Mouse (Mus musculus) lung, adult 2 months (tissue): Measurements from ENCODE around the gene Nutf2. TPM values are rescaled to one million over a fixed set of nuclear protein-coding genes. Genes with fewer than 3 reads are reported as not detected.
A peak's percentile ranks its signal among the peaks of the same experiment; 100 is the strongest.
"Not testable (repeated sequence)": the region's sequence is repeated elsewhere in the genome, so short reads cannot be mapped to it uniquely, and the experiment has no call there.

Source experiments
- DNase-seq: peaks from one replicate; pipeline ENCODE4 v3.0.0; 2022
- H3K4me1 ChIP-seq: fragments of 200-500 bp; 2 replicates; pipeline ENCODE4 v1.6.1; 2011; ENCODE audit warnings: low read length; ENCODE audit not compliant: control insufficient read depth, insufficient read depth
- H3K4me3 ChIP-seq: fragments of 200-500 bp; replicated peaks from 2 replicates; pipeline ENCODE3; 2011; ENCODE audit warnings: low read depth, mild to moderate bottlenecking, control low read depth, low read length; ENCODE audit errors: extremely low read depth
- CTCF ChIP-seq: fragments of 200-500 bp; IDR thresholded peaks from 2 replicates; pipeline ENCODE4 v1.5.1; 2011; ENCODE audit warnings: mild to moderate bottlenecking, low read length, control low read depth; ENCODE audit not compliant: insufficient read depth
- POLR2A ChIP-seq: fragments of 200-500 bp; IDR thresholded peaks from 2 replicates; pipeline ENCODE4 v1.6.1; 2011; ENCODE audit warnings: low read depth, mild to moderate bottlenecking, control low read depth, low read length, borderline replicate concordance; ENCODE audit errors: extremely low read depth
- WGBS: fragments of 180-500 bp; shearing (Covaris S2); methylation state at CpG from one replicate; pipeline ENCODE4 v1.1.7; 2018; 5-methylcytosine and 5-hydroxymethylcytosine counted together
- polyA plus RNA-seq: library from polyadenylated mRNA; depleted of rRNA; stranded (reverse); fragments of >200 nt; gene quantifications from 2 replicates; pipeline ENCODE4 v1.2.3, GENCODE M21; 2012

Nutf2 gene
- polyA plus RNA-seq, 1 experiment: 27.0 TPM

DNA sequence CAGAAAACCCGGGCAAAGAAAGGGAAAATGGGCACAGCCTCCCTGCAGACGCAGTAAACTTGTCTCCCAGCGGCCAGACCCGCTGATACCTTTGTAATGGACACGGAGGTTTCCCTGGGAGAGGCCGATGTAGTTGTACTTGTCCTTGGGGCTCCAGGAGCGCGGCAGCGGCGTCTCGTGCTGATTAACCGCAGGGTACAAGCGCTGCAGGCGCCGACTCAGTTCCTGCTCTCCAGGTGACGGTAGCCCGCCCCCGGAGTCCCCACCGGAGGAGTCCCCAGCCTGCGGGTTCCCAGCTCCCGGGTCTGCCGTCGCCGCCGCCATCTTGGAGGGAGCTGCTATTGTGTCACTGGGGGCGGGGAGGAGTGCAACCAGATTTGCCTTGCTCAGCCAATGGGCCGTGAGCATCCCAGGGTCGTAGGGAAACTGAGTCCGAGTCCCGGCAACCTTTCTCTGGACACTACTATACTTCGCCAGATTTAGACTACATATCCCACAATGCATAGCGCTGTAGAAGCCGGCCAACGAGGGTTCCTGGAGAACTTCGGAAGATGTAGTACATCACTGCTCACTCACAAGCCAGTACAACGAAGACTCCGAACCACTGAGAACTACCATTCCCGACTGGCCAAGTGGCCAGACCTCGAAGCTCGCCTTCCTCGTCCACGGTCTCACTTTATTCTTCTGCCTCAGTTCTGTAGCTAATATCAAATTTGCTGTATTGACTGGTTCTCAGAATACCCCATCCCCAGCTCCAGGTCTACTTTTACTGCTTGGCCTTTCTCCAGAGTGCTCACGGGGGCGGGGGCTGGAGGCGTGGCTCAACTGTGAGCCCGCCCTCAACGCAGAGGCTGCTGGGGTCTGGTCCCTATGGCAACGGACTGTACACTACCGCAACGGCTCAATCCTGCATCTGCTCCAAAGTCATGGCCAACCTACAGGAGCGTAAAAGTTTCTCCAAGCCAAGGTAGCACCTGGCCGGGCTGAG is 33.2 kb upstream of the Nutf2 start, which contains the start of the genes Ranbp10 and Tsnaxip1:
Gene Ranbp10 (minus strand): TSS at position 490 of the 988 bp plus-strand sequence.
Gene Tsnaxip1 (plus strand): TSS at position 871 of the 988 bp plus-strand sequence.
- under 1% methylated on average over 52 of the region's 52 CpGs for WGBS
- TF ChIP-seq POLR2A (peak; percentile 70; the same call in 1 of the 2 replicates), CTCF (no peak)
- DNase-seq: peak; percentile 92
- peak within 1 kb of the TSS; percentile 74 for H3K4me3 ChIP-seq
- peaks cover 5% of the 10 kb centered on the region; the same call in 1 of the 2 replicates for H3K4me1 ChIP-seq

DNA sequence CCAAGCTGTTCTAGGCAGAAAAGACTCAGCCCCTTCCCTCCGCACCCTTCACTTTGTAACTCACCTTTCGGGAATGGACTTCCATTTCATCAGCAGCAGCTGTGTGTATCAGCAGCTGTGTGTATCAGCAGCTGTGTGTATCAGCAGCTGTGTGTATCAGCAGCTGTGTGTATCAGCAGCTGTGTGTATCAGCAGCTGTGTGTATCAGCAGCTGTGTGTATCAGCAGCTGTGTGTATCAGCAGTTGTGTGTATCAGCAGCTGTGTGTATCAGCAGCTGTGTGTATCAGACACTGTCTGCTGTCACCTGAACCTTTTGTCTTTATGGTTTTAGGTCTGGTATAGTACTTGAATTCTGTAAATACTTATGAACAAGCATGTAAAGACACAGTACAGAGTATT is 26.6 kb upstream of the Nutf2 start:
- H3K4me3 ChIP-seq, H3K4me1 ChIP-seq, DNase-seq: not testable (repeated sequence)
- WGBS: 87% methylated on average over 2 of the region's 2 CpGs

DNA sequence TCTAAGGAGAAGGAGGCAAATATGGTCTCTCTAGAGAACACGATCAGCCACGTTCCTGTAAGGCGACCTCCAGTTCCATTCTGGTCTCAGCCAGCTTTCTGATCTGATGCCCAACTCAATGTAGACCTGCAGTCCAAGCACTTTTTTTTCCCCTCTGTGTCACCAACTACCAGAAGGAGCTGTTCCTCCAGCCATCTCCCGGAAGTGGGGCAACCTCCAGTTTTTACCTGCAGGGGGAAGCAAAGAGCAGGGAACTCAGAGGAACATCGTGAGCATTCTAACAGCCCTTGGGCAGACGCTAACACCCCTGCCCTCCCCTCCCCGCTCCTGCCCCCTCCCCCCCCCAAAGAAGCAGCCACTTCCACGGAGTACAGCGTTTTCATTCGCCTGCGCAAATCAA is 25.1 kb upstream of the Nutf2 start:
- Histone ChIP-seq H3K4me1 (peaks cover 2% of the 10 kb centered on the region; the same call in 1 of the 2 replicates), H3K4me3 (no peak overlapping the region)
- DNase-seq: peak; percentile 74
- 24% methylated on average over 11 of the region's 11 CpGs for WGBS
- TF ChIP-seq CTCF: peak; percentile 76
- no peak for TF ChIP-seq POLR2A

DNA sequence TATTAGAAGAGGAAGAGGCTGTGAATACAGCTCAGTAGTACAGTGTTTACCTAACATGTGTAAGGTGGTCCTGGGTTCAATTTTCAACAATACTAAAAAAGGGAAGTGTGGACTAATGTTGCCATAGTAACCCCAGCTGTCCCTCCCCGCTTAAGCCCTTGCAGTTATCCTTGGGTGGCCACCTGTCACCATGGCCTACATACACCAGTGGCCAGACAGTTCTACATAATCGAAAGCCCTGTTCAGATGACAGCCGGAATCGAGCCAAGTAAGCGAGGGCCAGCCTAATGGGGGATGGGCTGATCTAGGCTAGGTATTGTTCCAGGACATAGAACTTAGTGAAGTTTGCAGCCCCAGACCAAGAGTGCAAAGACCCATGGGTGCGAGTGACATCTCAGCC is 23.4 kb upstream of the Nutf2 start:
- H3K4me3 ChIP-seq: no peak overlapping the region
- DNase-seq: no peak
- TF ChIP-seq CTCF (no peak), POLR2A (no peak)
- WGBS: 81% methylated on average over 6 of the region's 6 CpGs
- H3K4me1 ChIP-seq: peaks cover 2% of the 10 kb centered on the region; the same call in 1 of the 2 replicates

DNA sequence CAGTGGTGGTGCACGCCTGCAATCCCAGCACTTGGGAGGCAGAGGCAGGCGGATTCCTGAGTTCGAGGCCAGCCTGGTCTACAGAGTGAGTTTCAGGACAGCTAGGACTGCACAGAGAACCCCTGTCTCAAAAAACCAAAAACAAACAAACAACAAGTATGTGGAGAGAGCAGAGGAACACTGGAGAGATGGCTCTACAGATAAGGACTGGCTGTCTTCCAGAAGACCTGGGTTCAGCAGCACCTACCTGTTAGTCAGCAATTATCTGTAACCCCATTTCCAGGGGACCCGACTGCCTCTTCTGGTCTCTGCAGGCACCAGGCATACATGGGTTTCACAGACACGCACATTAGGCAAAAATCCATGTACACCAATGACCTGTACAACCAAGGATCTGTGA is 21.2 kb upstream of the Nutf2 start:
- WGBS: 86% methylated on average over 5 of the region's 5 CpGs
- no peak for TF ChIP-seq POLR2A
- TF ChIP-seq CTCF: no peak
- DNase-seq: no peak
- no peak overlapping the region for H3K4me3 ChIP-seq
- peaks cover 2% of the 10 kb centered on the region; the same call in 1 of the 2 replicates for H3K4me1 ChIP-seq

DNA sequence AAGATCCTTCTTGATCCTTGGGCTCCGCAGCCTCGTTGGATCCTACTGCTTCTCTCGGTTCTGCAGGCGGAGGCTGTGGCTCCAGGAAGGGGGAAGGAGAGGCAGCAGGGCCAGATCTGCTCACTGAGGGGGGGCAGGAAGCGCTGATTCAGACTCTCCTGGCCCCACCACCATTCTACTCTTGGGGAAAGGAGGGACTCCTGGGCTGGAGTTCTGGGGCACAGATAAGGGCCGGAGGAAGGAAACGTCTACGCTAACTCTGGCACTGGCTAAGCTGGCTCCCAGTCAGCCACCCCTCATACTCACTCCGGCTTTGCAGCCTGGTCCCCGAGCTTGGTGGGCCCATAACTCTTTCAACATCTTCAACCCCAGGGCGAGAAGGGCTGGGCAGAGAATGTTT is 13.7 kb upstream of the Nutf2 start:
- no peak for DNase-seq
- Histone ChIP-seq H3K4me3 (no peak overlapping the region), H3K4me1 (no peaks in the 10 kb centered on the region)
- no peak for TF ChIP-seq CTCF
- no peak for TF ChIP-seq POLR2A
- WGBS: 72% methylated on average over 11 of the region's 11 CpGs

DNA sequence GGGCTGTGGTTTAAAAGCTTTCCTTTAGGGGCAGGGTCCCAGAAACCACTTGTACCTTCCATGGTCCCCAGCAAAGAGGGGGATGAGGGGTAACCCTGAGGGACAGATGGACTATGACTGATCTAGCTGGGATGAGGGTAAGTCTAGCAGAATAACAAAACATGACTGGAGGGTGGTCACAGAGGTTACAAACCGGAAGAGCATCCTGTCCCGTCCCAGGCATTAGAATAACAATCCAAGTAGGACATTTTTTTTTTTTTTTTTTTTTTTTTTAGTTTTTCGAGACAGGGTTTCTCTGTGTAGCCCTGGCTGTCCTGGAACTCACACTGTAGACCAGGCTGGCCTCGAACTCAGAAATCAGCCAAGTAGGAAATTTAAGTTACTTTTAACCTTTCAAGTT is 10.4 kb upstream of the Nutf2 start:
- DNase-seq: no peak
- H3K4me3 ChIP-seq: no peak overlapping the region
- TF ChIP-seq POLR2A: no peak
- no peak for TF ChIP-seq CTCF
- WGBS: 62% methylated on average over 4 of the region's 4 CpGs
- no peaks in the 10 kb centered on the region for H3K4me1 ChIP-seq

DNA sequence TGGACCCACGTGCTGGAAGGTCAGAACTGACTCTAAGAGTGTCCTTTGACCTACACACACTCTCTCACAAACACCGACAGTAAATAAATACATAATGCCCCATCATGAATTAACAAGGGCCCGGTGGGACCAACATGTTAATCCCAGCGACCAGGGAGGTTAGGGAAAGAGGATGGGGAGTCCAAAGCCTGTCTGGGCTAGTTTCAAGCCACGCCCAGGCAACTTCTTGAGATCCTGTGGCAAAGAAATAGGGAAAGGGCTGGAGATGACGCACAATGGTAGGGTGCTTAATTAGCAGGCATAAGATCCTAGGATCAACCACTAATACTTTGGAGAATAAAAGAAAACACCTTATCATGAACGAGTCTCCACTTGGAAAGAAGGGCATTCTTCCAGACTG is 9.8 kb upstream of the Nutf2 start:
- Histone ChIP-seq H3K4me1 (peaks cover under 1% of the 10 kb centered on the region; the same call in 1 of the 2 replicates), H3K4me3 (no peak overlapping the region)
- no peak for DNase-seq
- no peak for TF ChIP-seq POLR2A
- no peak for TF ChIP-seq CTCF
- WGBS: 68% methylated on average over 7 of the region's 7 CpGs

DNA sequence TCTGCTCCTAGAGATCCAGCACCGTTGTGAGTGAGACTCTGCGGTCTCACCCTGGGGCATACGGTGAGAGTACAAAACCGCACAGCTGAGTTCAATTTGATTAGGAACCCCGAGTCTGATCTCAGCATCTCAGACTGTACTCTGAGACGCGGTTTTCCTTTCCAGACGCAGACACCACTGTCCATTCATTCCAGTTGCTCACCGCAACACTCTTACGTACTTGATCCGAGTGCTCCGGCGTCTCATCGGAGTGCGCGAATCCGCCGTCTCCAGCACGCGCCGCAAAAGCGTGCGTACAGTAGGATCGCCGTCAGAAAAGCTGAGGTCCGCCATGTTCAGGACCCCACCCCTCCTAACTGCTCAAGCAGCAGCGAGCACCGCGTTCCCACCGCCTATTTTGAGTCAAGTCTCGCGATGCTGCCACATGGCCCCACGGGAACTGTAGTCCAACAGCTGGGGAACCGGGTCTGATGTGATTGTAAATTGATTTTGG is 8.7 kb upstream of the Nutf2 start:
- Histone ChIP-seq H3K4me1 (peaks cover 11% of the 10 kb centered on the region), H3K4me3 (peak overlapping the region; percentile 96)
- under 1% methylated on average over 34 of the region's 34 CpGs for WGBS
- TF ChIP-seq POLR2A: peak; percentile 87; the same call in 1 of the 2 replicates
- no peak for TF ChIP-seq CTCF
- peak; percentile 86 for DNase-seq

DNA sequence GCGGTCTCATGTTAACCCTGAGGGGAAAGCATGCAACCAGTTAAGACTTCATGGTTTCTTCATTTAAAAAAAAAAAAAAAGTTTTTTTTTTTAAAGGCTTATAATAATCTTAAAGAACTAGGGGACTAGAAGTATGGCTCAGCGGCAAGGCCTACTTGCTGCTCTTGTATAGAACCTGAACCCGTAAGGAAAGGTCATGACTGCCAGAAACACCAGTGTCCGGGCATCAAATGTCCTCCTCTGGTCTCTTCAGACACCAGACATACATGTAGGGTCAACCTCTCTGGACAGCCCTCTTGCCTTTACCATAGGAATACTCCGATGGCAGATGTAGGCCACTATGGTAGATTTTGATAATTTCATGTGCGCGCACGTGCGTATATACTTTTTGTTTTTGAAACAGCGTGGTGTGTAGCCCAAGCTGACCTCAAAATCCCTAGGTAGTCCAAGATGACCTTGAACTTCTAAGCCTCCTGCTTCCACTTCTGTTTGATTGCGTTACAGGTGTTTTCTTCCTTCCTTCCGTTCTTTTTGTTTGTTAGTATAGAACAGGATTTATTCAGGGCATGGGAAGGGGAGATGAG is 8.1 kb upstream of the Nutf2 start:
- WGBS: 74% methylated on average over 12 of the region's 12 CpGs
- Histone ChIP-seq H3K4me1 (peaks cover 11% of the 10 kb centered on the region), H3K4me3 (no peak overlapping the region)
- DNase-seq: no peak
- TF ChIP-seq CTCF: no peak
- no peak for TF ChIP-seq POLR2A
